Mouse (Mus musculus): ENCODE measurements at regions not wholly inside any gene's neighbourhood (a gene's known extent, or its start where the extent isn't known, plus 50 kb on each side); places are given as distances from the start of the nearest gene placed in this dataset.
A peak's percentile ranks its signal among the peaks of the same experiment; 100 is the strongest.

DNA sequence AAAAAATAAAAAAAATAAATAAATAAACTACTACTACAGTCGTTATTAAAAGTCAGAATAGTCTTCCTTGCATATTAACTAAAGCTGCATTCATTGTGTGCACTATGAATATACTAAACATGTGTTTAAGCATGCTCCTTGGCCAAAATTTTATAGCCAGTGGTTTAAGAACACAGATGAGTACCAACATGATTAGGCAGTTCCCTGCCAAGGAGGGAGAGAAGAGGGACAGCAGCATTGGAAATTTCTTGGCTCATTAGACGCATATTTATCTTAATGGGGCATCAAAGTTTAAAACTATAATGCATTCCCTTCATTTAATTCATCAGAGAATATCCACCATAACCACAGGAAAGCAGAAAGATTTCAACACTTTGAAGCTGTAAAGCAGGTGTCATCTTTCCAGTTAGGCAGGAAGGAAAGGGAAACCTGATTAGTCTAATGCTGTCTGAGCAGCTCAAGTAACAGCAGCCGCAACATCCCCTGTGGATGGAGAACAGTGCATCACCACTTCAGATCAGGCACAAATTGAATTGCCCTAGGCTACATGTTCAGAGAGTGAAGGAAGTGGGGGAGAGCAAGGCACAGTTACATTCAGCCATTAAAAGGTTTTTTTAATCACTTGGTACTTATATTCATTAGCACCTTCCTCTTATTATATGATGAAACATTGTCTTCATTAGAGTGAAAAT is 248.3 kb upstream of the Tmeff2 start:
- dilution Hi-C loops (cut with MboI; ENCODE audit: extremely low pct_ligation_motif_present, extremely low pct_unique_long_range_greater_than_20kb, low sequenced_read_pairs) (no loop called here), in situ Hi-C loops (cut with MboI; ENCODE audit: low pct_ligation_motif_present, low pct_unique_long_range_greater_than_20kb, low sequenced_read_pairs) (no loop called here)
- no peaks in the 10 kb centered on the region for H3K27me3 ChIP-seq (replicated peaks)
- no peaks in the 10 kb centered on the region for H3K36me3 ChIP-seq (replicated peaks in 1 of 2; ENCODE audit: control insufficient read depth in 1 of 2, insufficient read depth in 1 of 2, low read length in 1 of 2)
- H3K4me2 ChIP-seq (ENCODE audit: insufficient read depth, low read depth, poor library complexity, severe bottlenecking), result no peak overlapping the region
- no peak for DNase-seq (ENCODE audit: extremely low read depth)
- no peak overlapping the region for H3K9ac ChIP-seq (ENCODE audit: insufficient read depth, low read depth)
- TF ChIP-seq TBP (conservative IDR thresholded peaks at IDR 0.05; ENCODE audit: low read depth, low read length) (no peak), RAD21 (IDR thresholded peaks at IDR 0.05; ENCODE audit: low read depth, low read length) (no peak), UBTF (IDR thresholded peaks at IDR 0.05; ENCODE audit: low read depth, low read length) (no peak), USF1 (IDR thresholded peaks at IDR 0.05; ENCODE audit: low read depth, low read length) (no peak), ZC3H11A (IDR thresholded peaks at IDR 0.05; ENCODE audit: low read depth, low read length) (no peak), EP300 (IDR thresholded peaks at IDR 0.05; ENCODE audit: low read length) (no peak), MAFK (IDR thresholded peaks at IDR 0.05; ENCODE audit: insufficient replicate concordance, low read length) (no peak), ETS1 (conservative IDR thresholded peaks at IDR 0.05; ENCODE audit: low read depth, low read length) (no peak), NELFE (IDR thresholded peaks at IDR 0.05; ENCODE audit: low read depth, low read length) (no peak), HCFC1 (IDR thresholded peaks at IDR 0.05; ENCODE audit: low read depth, low read length) (no peak), CHD2 (IDR thresholded peaks at IDR 0.05; ENCODE audit: low read length) (no peak), SMC3 (IDR thresholded peaks at IDR 0.05; ENCODE audit: low read depth, low read length) (no peak)
- H3K79me2 ChIP-seq (replicated peaks; ENCODE audit: control insufficient read depth, extremely low read depth, insufficient read depth, poor library complexity, severe bottlenecking), result no peaks in the 10 kb centered on the region
- H3K9me3 ChIP-seq (replicated peaks; ENCODE audit: low read length), result no peaks in the 10 kb centered on the region
- H3K4me3 ChIP-seq (replicated peaks in 1 of 3; ENCODE audit: low read depth in 2 of 3, low read length in 2 of 3, poor library complexity in 1 of 3), result no peak overlapping the region
- H3K4me1 ChIP-seq (ENCODE audit: control insufficient read depth in 1 of 2, insufficient read depth in 2 of 2), result no peaks in the 10 kb centered on the region
- H3K27ac ChIP-seq (ENCODE audit: insufficient read depth, low read depth), result no peak overlapping the region

DNA sequence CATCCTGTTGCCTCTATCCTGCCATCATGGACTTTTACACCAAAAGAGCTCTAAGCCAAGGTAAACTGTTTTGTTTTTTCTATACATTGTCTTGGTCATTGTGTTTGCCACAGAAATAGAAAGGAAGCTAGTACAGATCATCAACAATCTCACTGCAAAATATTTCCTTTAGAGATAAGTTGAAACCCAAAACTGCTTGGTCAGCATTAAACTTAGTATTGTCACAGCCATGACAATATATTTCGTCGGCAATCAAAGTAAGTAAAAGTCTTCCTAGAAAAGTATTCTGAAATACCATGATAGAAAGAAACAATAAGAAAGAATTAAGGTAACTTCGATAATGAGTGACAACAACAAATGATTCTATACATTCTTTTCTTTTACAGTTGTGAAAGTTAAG is 235.3 kb upstream of the Tmeff2 start:
- no peaks in the 10 kb centered on the region for H3K79me2 ChIP-seq (replicated peaks; ENCODE audit: control insufficient read depth, extremely low read depth, insufficient read depth, poor library complexity, severe bottlenecking)
- H3K4me1 ChIP-seq (ENCODE audit: control insufficient read depth in 1 of 2, insufficient read depth in 2 of 2), result no peaks in the 10 kb centered on the region
- H3K27me3 ChIP-seq (replicated peaks), result no peaks in the 10 kb centered on the region
- H3K9ac ChIP-seq (ENCODE audit: insufficient read depth, low read depth), result no peak overlapping the region
- no peak overlapping the region for H3K27ac ChIP-seq (ENCODE audit: insufficient read depth, low read depth)
- no peak overlapping the region for H3K4me3 ChIP-seq (replicated peaks in 1 of 3; ENCODE audit: low read depth in 2 of 3, low read length in 2 of 3, poor library complexity in 1 of 3)
- H3K4me2 ChIP-seq (ENCODE audit: insufficient read depth, low read depth, poor library complexity, severe bottlenecking), result no peak overlapping the region
- no peak for DNase-seq (ENCODE audit: extremely low read depth)
- no peaks in the 10 kb centered on the region for H3K36me3 ChIP-seq (replicated peaks in 1 of 2; ENCODE audit: control insufficient read depth in 1 of 2, insufficient read depth in 1 of 2, low read length in 1 of 2)
- H3K9me3 ChIP-seq (replicated peaks; ENCODE audit: low read length), result no peaks in the 10 kb centered on the region
- dilution Hi-C loops (cut with MboI; ENCODE audit: extremely low pct_ligation_motif_present, extremely low pct_unique_long_range_greater_than_20kb, low sequenced_read_pairs) (no loop called here), in situ Hi-C loops (cut with MboI; ENCODE audit: low pct_ligation_motif_present, low pct_unique_long_range_greater_than_20kb, low sequenced_read_pairs) (no loop called here)
- TF ChIP-seq EP300 (IDR thresholded peaks at IDR 0.05; ENCODE audit: low read length) (no peak), USF1 (IDR thresholded peaks at IDR 0.05; ENCODE audit: low read depth, low read length) (no peak), TCF12 (IDR thresholded peaks at IDR 0.05; ENCODE audit: low read depth, low read length) (no peak), MAFK (IDR thresholded peaks at IDR 0.05; ENCODE audit: insufficient replicate concordance, low read length) (peak; percentile 75; the same call in 1 of the 2 replicates)

DNA sequence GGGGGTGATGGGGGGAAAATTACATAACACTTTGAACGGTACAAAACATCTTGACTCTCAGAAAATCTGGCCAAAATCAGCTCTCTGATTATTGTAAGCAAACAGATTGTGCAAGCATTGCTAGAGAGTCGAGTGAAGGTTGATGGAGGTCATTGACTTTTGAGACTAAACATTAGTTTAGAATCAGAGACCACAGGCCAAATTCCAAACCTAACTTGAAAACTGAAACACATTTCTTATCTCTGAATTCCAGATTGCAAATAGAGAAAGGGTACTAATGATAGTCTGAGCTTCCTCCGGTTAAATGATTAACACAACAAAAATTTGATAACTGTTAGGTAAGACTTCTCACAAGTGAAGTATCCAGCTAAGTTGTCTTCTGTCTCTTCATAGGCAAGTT is 217.5 kb upstream of the Tmeff2 start:
- Histone ChIP-seq H3K4me2 (ENCODE audit: insufficient read depth, low read depth, poor library complexity, severe bottlenecking) (no peak overlapping the region), H3K27me3 (replicated peaks) (no peaks in the 10 kb centered on the region), H3K79me2 (replicated peaks; ENCODE audit: control insufficient read depth, extremely low read depth, insufficient read depth, poor library complexity, severe bottlenecking) (no peaks in the 10 kb centered on the region), H3K27ac (ENCODE audit: insufficient read depth, low read depth) (no peak overlapping the region), H3K4me1 (ENCODE audit: control insufficient read depth in 1 of 2, insufficient read depth in 2 of 2) (no peaks in the 10 kb centered on the region; a peak in 1 of 4 replicates), H3K9me3 (replicated peaks; ENCODE audit: low read length) (no peaks in the 10 kb centered on the region), H3K9ac (ENCODE audit: insufficient read depth, low read depth) (no peak overlapping the region), H3K4me3 (replicated peaks in 1 of 3; ENCODE audit: low read depth in 2 of 3, low read length in 2 of 3, poor library complexity in 1 of 3) (no peak overlapping the region), H3K36me3 (replicated peaks in 1 of 2; ENCODE audit: control insufficient read depth in 1 of 2, insufficient read depth in 1 of 2, low read length in 1 of 2) (no peaks in the 10 kb centered on the region)
- TF ChIP-seq MAX (IDR thresholded peaks at IDR 0.05; ENCODE audit: low read length) (no peak), POLR2A (IDR thresholded peaks at IDR 0.05; ENCODE audit: low read depth, low read length) (no peak)
- in situ Hi-C loops (cut with MboI; ENCODE audit: low pct_ligation_motif_present, low pct_unique_long_range_greater_than_20kb, low sequenced_read_pairs), result no loop called here
- DNase-seq (ENCODE audit: extremely low read depth), result no peak
- dilution Hi-C loops (cut with MboI; ENCODE audit: extremely low pct_ligation_motif_present, extremely low pct_unique_long_range_greater_than_20kb, low sequenced_read_pairs), result no loop called here

Measured in CH12.LX (cell line).